Mouse (Mus musculus): Measurements from ENCODE around the gene Serpina1e.

GRCm38 (mm10) chr12:103946243-103946642, 12.5 kb downstream of the Serpina1e start:
- TF ChIP-seq CTCF (IDR thresholded peaks at IDR 0.05), result no peak
- no peak for TF ChIP-seq EP300 (IDR thresholded peaks at IDR 0.05)

All from lung, postnatal 0 days (tissue).